Mouse (Mus musculus) kidney, adult 18-20 months (tissue): Measurements from ENCODE around the gene Gm20431.

Source experiments
- DNase-seq: peaks from one replicate; pipeline ENCODE4 v3.0.0; 2021

Gm20431 gene

DNA sequence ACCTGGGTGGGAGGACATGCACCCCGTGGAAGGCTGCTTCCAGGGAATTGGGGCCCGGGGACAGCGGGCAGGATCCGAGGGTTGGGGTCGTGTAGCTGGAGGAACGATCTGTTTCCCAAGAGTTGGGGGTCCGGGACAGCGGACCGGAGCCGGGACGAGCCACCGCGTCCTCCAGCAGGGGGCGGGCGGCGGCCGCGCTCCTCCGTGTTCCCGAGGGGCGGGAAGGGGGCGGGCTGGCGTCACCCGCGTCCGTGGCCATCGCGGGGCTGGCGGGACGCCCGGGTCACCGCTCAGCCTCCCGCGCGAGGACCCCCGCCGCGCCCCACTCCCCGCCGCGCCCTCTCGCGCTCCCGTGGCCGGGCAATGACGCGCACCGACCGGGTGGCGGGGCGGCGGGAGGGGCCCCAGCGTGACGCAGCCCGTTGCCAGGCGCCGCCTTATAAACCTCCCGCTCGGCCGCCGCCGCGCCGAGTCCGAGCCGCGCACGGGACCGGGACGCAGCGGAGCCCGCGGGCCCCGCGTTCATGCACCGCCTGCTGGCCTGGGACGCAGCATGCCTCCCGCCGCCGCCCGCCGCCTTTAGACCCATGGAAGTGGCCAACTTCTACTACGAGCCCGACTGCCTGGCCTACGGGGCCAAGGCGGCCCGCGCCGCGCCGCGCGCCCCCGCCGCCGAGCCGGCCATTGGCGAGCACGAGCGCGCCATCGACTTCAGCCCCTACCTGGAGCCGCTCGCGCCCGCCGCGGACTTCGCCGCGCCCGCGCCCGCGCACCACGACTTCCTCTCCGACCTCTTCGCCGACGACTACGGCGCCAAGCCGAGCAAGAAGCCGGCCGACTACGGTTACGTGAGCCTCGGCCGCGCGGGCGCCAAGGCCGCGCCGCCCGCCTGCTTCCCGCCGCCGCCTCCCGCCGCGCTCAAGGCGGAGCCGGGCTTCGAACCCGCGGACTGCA is 27.5 kb upstream of the Gm20431 start, which contains the start of gene Cebpb:
TSS of gene Cebpb (plus strand) at position 418 of the 954 bp plus-strand sequence.
- peak; percentile 94 for DNase-seq

DNA sequence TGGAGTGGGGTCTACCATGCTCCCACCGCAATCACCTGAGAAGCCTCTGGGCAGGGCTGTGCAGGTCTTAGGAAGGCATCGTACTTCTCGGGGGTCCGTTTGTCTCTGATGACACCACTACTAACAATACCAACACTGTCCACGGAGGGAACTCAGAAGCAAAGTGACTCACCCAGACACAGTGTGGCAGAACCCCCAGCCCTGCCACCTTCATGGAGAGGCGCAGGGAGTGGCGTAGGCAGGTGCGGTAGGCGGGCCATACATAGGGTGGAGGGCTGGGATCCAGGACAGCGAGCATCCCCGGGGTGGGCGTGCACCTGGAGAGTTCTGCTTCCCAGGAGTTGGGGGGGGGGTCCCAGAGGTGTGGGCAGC is 26.8 kb upstream of the Gm20431 start:
- DNase-seq, result peak; percentile 37

DNA sequence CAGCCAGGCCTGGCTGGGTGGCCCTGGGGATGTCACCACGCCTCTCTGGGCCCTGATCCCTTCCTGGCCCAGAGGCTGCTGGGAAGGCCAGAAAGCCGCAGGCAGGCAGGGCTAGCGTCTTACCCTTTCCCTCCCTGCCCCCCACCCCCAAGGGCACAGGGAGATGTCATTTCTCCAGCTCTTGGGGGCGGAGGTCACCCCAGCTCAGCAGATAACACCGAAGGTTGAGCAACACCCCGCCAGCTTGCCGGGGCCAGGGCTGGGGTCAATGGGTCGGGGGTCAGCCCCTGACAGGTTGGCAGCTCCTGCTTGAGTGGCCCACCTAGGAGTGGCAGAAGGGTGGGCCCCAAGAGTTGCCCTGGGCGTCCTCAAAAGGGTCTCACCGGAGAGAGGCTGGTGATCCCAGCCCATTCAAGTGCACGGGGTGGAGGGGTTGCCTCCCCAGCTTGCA is 26.4 kb upstream of the Gm20431 start:
- no peak for DNase-seq

DNA sequence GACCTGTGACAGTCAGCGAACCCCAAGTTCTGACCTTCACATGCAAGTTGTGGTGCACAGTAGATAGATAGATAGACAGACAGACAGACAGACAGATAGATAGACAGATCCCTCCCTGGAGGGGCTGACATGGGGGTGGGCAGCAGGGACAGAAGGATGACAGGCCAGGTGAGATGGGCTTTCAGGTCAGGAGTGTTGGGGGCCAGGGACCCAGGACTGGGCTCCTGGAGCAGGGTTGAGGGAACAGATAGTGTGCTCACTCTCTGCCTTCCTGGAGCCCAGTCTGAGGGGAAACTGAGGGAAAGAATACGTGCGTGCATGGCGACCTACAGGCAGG is 25.9 kb upstream of the Gm20431 start:
- no peak for DNase-seq

DNA sequence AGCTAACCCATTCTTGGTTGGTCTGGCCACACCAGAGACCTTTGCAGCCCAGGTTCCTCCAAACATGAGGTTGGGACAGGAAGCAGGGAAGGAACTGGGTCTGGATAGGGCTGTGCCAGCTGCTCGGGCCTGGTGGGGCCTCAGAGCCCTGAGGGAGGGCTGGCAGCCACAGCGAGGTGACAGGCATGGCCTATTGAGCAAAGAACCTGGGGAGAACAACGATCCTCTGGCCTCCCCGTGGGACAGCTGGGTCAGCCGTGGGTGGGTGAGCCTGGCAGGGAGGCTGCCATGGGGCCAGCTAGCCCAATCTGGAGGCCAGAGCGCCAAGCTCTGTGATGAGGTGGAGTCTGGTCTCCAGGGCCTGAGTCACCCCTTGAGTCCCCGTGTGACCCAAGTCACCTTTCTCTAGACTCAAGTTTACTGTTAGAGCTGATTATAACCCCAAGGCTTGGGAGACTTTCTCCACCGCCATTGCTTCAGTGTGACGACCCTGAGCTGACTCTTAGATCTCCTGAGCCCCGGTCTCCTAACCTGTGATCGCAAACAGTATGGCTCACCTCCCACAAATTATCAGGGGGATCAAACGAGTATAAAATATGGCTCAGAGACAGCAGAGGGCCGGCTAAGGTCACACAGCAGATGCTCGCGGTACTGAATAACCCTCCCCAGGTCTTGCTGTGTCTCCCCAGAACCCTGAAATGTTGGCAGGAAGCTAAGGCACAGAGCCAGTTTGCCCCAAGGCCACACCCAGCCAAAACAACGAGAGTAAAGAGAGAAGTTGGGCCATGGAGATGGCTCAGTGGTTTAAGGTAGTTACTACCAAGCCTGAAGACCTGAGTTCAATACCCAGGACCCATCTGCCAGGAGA is 25.3 kb upstream of the Gm20431 start:
- DNase-seq, result no peak

DNA sequence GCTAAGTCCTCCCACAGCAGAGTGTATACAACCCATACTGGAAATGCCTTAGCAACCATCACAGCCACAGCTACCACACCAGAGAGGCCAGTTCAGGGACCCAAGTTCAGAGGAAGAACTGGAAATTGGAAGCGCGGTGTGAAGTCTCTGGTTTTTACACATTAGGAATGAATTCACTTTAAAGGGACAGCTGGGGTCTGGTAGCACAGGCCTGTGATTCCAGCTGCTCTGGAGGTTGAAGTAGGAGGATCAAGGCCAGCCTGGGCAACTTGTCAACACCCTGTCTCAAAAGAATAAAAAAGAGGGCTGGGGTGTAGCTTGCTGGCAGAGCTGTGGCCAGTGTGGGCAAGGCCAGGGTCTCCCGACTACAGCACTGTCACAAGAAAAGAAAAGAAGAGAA is 24.6 kb upstream of the Gm20431 start:
- no peak for DNase-seq

DNA sequence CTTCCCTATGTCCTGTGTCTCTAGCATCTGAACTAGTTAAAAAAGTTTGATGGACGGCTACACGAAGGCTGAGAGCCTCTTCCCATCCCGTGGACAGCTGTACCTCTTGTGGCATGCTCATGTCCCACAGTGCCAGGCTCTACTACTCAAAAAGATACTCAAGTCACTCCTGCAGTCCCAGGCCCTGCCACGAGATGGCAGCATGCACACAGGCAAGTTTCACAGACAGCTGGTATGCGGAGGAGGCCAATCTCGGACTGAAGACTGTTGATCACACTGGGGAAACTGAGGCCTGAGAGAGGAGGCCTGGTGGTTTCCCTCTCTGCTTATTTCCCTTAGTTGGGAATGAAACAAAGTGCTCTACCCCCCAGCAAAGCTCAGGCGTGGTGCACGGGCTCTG is 23.8 kb upstream of the Gm20431 start:
- peak; percentile 99 for DNase-seq

DNA sequence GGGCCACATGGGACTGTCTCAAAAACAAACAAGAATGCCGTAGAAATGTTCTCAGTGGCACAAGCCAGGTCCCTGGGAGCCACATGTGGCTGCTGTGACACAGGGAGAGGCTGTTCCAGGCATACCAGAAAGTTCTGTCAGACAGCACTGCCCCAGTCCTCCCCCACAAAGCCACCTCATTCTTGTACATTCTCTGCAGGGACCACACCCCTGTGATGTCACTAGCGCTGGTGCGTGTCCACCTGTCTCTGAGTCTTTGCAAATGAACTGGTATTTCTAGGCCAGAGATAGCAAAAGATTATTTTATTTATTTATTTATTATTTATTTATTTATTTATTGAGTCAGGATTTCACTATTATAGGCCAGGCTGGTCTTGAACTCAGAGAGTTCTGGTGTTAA is 22.4 kb upstream of the Gm20431 start:
- no peak for DNase-seq

DNA sequence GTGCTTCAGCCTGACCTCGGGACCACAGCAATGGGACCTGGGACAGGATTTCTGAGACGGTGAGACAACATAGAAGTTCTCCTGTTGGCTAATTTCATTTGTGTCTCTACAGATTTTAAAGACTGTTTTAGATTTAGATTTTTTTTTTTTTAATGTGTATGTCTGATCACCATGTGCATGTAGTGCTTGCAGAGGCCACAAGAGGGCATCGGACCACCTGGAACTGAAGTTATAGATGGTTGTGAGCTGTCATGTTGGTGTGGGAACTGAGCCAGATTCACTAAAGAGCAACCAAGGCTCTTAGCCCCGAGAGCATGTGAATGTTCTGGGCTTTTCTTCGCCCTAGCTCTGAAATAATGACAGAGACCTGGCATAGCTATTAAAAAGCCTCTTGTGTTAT is 19.4 kb upstream of the Gm20431 start:
- DNase-seq, result peak; percentile 74

DNA sequence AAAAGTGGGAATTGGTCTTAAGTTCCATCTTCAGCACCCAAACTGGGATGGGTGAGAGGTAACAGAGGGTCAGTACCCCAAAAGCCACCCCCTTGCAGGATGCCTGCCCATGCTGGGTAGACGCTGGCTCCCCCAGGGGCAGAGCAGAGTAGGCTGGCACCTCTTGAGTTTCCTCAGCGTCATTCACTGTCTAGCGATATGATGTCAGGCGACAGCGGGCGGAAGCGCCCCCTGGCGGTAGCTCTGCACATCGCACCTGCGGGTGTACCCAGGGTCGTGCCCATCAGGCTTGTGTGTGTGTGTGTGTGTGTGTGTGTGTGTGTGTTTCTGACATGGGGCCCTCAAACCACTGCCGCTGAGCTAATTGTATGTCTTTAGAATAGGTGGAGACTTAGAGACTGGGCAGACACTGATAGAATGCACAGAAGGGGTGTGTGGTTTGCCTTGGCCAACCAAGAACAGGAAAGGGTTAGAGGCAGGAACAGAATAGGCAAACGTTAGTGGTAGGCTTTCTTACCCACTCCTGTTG is 18.7 kb upstream of the Gm20431 start:
- peak; percentile 85 for DNase-seq

DNA sequence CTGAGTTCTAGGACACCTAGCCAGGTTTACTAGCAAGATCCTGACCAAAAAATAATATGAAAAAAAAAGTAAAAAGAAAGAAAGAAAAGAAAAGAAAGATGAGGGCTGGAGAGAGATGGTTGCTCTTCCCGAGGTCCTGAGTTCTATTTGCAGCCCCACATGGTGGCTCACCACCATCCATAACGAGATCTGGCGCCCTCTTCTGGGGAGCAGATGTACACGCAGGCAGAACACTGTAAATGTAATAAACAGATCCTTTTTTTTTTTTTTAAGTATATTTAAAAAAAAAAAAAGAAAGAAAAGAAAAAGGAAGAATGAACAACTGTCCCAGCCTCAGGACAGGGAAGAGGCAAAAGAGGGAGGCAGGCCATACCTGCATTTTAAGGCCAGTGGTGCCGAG is 17.3 kb upstream of the Gm20431 start:
- no peak for DNase-seq

DNA sequence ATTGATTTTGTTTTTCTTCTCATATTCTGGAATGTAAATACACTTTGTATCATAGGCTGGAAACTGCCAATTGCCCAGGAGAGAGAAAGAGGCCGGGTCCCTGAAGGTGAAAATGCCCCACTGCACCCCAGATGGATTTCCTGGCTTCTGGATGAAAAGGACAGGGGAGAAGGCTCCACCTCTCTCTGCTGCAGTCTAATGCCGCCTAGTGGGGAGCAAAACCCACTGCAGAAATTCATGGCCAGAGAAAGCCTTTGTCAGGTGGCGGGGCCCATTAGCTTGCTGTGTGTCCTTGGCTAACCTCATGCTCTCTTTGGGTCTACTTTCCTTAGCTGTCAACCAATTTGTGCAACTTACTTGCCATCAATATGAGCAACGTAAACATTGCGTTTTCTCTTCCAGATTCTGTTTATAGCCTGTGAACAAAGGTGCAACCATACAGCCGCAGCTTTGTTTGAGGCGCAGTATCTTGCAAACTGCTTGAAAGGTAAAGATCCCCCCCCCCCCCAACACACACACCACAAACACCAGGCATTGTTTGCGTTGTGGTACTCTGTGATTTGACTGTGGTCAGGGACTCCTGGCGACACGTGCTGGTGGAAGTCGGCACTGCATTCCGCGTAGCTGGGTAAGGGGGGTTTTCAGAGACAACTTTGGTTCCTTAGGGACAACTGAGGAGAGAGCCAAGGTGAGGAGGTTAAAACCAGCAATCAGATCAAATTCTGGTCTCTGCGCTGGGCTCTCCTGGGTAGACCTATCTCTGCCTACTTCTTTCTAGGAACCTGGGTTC is 14.0 kb upstream of the Gm20431 start:
- DNase-seq, result peak; percentile 58

DNA sequence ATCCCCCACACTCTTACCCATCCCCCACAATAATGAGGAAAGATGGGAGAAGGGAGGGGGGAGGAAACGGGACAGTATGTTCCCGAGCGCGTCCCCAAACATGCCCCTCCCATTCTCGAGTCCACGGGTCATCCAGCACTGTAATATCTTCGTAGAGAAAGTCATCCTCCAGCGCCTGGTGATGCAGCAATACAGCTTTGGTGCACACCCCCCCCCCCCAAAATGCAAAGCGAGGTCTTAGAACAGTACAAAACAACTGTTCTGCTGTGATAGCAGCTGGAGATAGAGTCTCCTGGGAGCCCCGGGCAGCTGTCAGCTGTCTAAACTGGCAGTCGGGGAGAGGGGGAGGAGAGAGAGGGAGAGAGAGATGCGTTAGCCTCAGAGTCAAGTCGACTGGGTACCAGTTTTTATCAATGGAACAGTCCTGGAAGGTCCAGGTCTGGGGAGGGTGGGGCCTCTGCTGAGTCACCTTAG is 11.0 kb upstream of the Gm20431 start:
- no peak for DNase-seq

DNA sequence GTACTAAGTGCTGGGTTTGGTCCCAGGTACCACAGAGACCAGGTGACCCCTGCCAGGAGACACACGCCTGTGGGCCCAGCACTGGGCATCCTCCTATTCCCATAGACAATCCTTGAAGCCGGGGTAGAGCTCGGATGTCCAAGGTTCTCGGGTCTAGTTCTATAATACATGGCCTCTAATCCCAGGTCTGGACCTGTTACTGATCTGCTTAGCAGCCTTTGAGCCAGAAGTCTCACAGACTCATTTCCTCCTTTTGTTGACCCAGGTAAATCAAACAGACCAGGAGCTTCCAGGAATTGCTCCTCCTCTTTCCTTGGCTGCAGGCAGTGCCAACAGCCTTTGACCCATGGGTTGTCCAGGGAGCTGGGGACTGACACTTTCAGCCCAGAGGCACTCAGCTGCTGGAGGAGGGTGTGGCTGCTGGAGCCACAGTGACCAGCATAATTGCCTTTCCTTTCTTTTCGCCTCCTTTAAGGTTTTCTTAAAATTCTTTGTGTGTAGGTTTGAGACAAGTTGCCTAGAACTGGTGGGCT is 9.9 kb upstream of the Gm20431 start:
- DNase-seq, result peak; percentile 71

DNA sequence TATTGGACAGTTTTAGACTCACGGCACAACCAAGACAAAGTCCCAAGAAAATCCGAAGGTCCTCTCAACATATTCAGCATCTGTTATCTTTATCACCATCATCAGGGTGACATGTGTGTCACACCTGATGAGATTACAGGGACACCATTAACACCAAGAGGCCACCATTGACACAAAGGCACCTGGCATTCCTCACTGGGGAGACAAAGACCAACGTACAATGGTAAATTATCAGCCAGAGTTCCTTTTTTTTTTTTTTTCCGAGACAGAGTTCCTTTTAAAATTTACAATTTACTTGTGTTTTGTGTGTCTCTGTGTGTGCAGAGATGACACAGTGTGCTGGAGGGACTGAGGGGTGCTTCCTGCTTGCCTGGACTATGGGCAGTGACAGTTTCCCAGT is 8.1 kb upstream of the Gm20431 start:
- DNase-seq, result no peak

DNA sequence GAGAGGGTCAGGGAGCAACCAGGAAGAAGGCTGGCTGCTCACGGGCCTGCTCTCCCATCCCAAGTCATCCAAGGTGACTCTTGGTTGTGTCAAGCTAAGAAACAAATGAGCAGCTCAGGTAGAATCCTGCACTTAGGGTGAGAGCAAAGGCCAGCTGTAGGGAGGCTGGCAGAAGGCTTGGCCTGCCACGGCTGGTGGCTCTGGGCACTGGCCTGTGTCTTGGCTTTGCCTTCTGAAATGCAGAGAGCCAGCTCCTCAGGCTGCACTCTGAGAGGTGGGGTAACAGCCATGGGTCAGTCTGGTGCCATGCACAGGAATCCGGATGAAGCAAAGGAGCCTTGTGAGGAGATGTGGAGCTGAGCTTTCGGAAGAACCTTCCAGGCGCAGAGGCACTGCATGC is 7.1 kb upstream of the Gm20431 start:
- DNase-seq, result peak; percentile 67

DNA sequence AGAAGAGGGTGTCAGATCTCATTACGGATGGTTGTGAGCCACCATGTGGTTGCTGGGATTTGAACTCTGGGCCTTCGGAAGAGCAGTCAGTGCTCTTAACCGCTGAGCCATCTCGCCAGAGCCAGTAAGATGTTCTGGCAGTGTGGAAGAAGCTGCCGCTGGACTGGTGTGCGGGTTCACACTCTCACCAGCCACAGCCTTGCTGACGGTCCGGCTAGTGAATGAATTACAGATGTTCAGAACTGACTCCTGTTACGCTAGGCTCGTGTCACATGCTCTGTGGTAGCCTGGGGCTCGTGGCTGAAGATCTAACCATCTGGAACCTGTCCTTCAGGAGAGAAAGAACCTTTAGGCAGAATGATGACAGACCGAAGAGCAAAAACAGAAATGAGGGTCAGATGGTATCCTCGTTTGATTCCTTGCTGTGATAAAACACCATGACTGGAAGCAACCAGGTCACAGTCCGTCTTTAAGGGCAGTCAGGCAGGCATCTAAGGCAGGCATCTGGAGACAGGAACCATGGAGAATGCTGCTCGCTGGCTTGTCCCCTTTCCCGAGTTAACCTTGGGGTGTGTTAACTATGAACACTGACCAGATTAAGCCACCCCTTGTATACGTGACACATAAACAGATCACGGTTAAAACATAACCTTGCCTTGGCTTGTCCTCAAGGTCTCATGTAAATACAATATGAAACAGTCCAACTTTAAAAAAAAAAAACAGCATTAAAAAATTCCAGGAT is 4.8 kb upstream of the Gm20431 start:
- DNase-seq, result peak; percentile 77

DNA sequence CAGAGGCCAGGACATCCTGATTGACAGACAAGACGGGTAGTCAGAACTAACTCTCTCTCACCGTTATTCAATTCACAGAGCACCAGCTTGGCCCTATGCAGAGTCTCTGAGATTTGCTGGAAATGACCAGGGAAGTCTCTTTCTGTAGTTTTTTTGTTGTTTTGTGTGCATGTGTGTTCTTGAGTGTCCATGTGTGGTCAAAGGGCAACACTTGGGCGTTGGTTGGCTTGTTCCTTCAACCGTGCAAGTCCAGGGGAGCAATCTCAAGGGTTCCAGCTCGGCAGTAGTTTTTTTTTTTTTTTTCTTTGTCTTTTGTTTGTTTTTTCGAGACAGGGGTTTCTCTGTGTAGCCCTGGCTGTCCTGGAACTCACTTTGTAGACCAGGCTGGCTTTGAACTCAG is 1.4 kb upstream of the Gm20431 start:
- peak; percentile 64 for DNase-seq

DNA sequence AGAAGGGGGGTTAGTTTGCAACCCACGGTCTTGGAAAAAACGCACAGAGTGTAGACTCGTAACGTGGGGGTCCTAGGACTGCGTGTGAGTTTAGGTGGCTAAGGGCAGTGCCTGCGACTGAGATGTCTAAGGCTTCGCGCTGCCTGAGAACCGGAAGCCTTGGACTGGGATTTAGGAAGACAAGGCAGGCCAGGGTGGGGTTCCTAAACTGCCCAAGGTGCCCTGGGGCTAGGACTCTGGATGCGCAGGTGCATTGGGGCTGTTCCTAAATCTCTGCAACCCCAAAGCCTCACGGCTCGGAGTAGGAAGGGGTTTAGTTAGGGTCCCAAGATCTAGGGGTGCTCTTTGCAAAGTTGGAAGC is 705 bp downstream of the Gm20431 start:
- no peak for DNase-seq

DNA sequence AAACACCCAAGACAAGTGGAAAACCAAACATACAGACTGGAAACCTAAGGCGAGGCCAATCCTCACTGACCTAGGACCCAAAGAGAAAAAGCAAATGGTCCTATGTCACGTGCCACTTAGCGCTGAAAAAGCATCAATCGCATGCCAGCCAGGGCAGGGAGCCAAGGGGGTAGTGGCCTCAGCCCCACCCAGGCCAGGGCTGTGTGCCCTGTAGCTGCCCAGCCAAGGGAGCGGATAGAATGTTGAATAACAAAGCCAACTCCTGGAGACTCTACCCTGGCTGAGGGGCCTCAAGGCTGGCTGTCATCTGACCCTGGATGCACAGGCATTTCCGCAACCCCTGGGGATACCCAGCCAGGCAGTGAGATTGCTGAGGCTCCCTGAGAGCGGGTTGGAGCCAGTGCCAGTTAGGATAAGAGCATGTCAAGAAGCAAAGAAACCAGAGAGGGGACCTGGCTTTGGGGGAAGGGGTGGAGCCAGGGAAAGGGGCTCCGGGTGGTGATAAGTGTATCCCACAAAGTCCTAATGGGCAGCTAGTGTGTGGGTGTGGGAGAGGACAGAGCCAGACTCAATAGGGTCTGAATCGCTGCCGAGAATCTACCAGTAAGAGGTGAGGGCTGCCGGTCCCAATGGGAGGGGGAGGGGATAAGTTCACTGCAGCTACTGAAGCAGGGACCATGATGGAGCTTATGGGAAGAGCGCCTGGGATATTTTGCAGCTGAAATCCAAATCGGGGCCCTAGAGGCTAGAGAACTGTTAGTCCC is 1.3 kb downstream of the Gm20431 start:
- peak; percentile 90 for DNase-seq
